Mouse (Mus musculus): ENCODE data around the gene Pcbd2.
A peak's percentile ranks its signal among the peaks of the same experiment; 100 is the strongest.

DNA sequence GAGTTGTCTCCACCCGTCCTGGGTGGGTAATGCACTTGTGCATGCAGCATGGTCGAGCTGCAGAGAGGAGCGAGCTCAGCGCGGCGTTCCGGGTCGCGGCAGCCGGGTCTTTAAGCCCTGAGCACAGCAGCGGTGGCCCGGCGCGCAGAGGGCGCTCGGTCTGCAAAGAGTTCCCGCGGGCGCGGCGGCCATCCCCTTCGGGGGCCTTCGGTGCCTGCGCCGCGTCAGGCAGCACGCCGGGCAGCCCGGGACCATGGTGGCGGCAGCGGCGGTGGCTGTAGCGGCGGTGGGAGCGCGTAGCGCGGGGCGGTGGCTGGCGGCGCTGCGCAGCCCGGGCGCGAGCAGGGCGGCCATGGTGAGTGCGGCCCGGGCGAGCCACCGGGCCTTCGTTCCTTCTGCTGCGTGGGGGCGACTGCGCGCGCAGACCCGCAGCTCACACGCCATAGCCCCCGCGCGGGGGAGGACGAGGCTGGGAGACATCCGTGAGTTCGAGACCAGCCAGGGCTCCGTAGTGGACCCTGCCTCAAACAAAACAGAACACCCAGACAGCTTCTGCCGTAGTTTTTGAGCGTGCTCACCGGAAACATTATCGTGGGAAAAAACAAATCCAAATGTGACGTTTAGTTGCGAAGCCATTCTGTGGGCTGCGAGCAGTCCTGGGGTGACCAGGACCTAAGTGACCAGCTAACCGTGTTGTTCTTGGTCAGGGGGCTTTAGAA lies at the start of gene Pcbd2:
- TF ChIP-seq CTCF (IDR thresholded peaks at IDR 0.05; ENCODE audit: borderline replicate concordance, extremely low read depth, insufficient read depth, insufficient read length) = no peak
- peak; percentile 68; the same call in 1 of the 2 replicates for TF ChIP-seq POLR2A (IDR thresholded peaks at IDR 0.05; ENCODE audit: borderline replicate concordance, extremely low read depth, insufficient read depth, insufficient read length, poor library complexity, severe bottlenecking)

Measured in brain, embryonic 14.5 days (tissue).